ENCODE assay signal across 8 mouse cellular contexts in the genomic region with DNA sequence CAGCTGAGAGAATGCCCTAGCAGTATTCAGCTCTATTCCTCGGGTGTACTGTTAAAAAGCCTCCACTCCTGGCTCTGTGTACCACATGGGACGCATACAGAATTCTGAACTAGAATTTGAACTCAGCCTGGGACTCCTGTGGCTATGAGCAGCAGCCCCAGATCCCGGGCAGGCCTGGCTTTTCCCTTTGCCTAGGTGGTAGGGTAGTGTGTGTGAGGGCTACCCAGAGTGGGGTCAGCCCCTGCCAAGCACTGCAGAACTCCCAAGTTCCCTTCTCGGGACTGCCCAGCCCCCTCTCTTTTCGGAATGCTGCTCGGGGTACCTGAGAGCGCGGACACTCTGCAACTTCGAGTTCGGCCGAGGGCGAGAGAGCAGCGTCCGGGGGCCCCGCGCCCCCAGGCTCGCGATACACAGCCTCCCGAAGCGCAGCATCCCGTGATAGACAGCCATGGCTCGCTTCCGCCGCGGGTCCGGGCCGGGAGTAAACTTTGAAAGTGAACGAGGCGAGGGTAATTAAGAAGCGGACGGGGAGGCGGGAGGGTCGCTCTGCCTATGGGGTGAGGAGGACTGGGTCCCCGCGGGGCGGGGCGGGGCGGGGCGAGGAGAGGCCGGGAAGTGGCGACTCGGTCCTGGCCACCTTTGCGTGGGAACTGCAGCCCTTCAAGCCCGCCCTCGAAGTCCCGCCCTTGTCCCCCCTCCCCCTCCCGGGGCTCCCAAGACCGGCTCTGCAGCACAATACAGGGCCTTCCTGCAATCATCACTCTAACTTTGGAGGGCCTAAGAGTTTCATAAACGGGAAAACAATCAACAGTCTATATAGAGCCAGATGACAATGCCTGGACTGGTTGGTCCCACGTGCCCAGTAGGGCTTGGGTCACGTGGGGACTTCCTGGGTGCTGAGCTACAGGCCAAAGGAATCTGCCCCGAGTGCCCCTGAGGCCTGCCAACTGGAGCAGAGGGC. TPM values are rescaled to one million over a fixed set of nuclear protein-coding genes. Genes with fewer than 3 reads are reported as not detected.
DNase-seq lines count a peak whose midpoint lies in the region; ATAC-seq and TF ChIP-seq lines count a peak whose summit lies in the region.

TSS of gene Acsf2 (minus strand) at position 551 of the 961 bp plus-strand sequence.

- no peak for TF ChIP-seq CTCF in ES-Bruce4 (IDR thresholded peaks at IDR 0.05; ENCODE audit: low read depth, low read length)
- no peak for TF ChIP-seq CTCF in forebrain, postnatal 0 days (IDR thresholded peaks at IDR 0.05; ENCODE audit: low read depth)
- no peak for TF ChIP-seq CTCF in olfactory bulb, adult 2 months (IDR thresholded peaks at IDR 0.05; ENCODE audit: insufficient read depth, low read depth, low read length)

- H3K4me3 ChIP-seq in ES-Bruce4 (ENCODE audit: low read depth, low read length) = peak within 1 kb of the TSS; percentile 75
- H3K4me3 ChIP-seq in brown adipose tissue, adult 24 weeks (ENCODE audit: insufficient read depth, low read depth, low read length) = peak within 1 kb of the TSS; percentile 74
- peak within 1 kb of the TSS; percentile 32 for H3K4me3 ChIP-seq in forebrain, postnatal 0 days (ENCODE audit: low read depth, low read length)
- peak within 1 kb of the TSS; percentile 43 for H3K4me3 ChIP-seq in hindbrain, embryonic 11.5 days (ENCODE audit: low read depth, low read length)
- H3K4me3 ChIP-seq in lung, embryonic 15.5 days = peak within 1 kb of the TSS; percentile 62
- peak within 1 kb of the TSS; percentile 41 for H3K4me3 ChIP-seq in olfactory bulb, adult 2 months (ENCODE audit: insufficient read depth, low read depth, low read length)

- H3K9ac ChIP-seq in ES-Bruce4 (ENCODE audit: low read depth, poor library complexity, severe bottlenecking) = peak within 1 kb of the TSS; percentile 81
- peak within 1 kb of the TSS; percentile 31; the same call in 1 of the 2 replicates for H3K9ac ChIP-seq in forebrain, postnatal 0 days
- H3K9ac ChIP-seq in hindbrain, embryonic 11.5 days (ENCODE audit: low read depth, low read length) = peak within 1 kb of the TSS; percentile 59
- peak within 1 kb of the TSS; percentile 63 for H3K9ac ChIP-seq in lung, embryonic 15.5 days

- TF ChIP-seq EP300 in ES-Bruce4 (IDR thresholded peaks at IDR 0.05; ENCODE audit: insufficient read depth, low read depth, low read length) = no peak

- H3K27me3 ChIP-seq in ES-Bruce4 (ENCODE audit: control insufficient read depth, insufficient read depth, low read length, poor library complexity, severe bottlenecking) = no peaks in the 10 kb centered on the region
- no peaks in the 10 kb centered on the region for H3K27me3 ChIP-seq in forebrain, postnatal 0 days (ENCODE audit: insufficient read depth, low read length)
- H3K27me3 ChIP-seq in hindbrain, embryonic 11.5 days (ENCODE audit: control insufficient read depth, insufficient read depth, low read length) = no peaks in the 10 kb centered on the region
- H3K27me3 ChIP-seq in lung, embryonic 15.5 days = no peaks in the 10 kb centered on the region

- DNase-seq in forebrain, postnatal 0 days = peak; percentile 24
- peak; percentile 83 for DNase-seq in hindbrain, embryonic 11.5 days (ENCODE audit: low spot score)
- peak; percentile 31 for DNase-seq in layer of hippocampus, adult 9-10 months (ENCODE audit: low spot score)
- peak; percentile 45 to 56 for DNase-seq in thymus, postnatal 10 days (ENCODE audit: low spot score in 2 of 2)

- peak within 1 kb of the TSS; percentile 71 for H3K4me2 ChIP-seq in forebrain, postnatal 0 days (ENCODE audit: low read depth)
- H3K4me2 ChIP-seq in hindbrain, embryonic 11.5 days (replicated peaks; ENCODE audit: low read depth, low read length) = peak within 1 kb of the TSS; percentile 66
- H3K4me2 ChIP-seq in lung, embryonic 15.5 days = peak within 1 kb of the TSS; percentile 80

- H3K27ac ChIP-seq in ES-Bruce4 (ENCODE audit: insufficient read depth, low read length) = no peak within 1 kb of the TSS
- peak within 1 kb of the TSS; percentile 66 for H3K27ac ChIP-seq in brown adipose tissue, adult 24 weeks (replicated peaks; ENCODE audit: low read depth, low read length)
- no peak within 1 kb of the TSS for H3K27ac ChIP-seq in forebrain, postnatal 0 days (ENCODE audit: low read depth, low read length)
- H3K27ac ChIP-seq in hindbrain, embryonic 11.5 days (ENCODE audit: low read depth, low read length) = no peak within 1 kb of the TSS
- H3K27ac ChIP-seq in lung, embryonic 15.5 days = peak within 1 kb of the TSS; percentile 69
- H3K27ac ChIP-seq in olfactory bulb, adult 2 months (ENCODE audit: insufficient read depth, low read depth, low read length) = no peak within 1 kb of the TSS

- TF ChIP-seq POLR2A in ES-Bruce4 (IDR thresholded peaks at IDR 0.05; ENCODE audit: insufficient read depth, low read length) = peak; percentile 16
- TF ChIP-seq POLR2A in olfactory bulb, adult 2 months (IDR thresholded peaks at IDR 0.05; ENCODE audit: insufficient read depth, low read depth, low read length) = no peak

- 2% methylated on average over 51 of the region's 52 CpGs for WGBS in forebrain, postnatal 0 days
- WGBS in hindbrain, embryonic 11.5 days = under 1% methylated on average over 47 of the region's 52 CpGs
- WGBS in lung, embryonic 15.5 days = under 1% methylated on average over 46 of the region's 52 CpGs
- WGBS in olfactory bulb, adult 2 months = 2% methylated on average over 51 of the region's 52 CpGs

- ATAC-seq in forebrain, postnatal 0 days = peak; percentile 76
- peak; percentile 94 for ATAC-seq in hindbrain, embryonic 11.5 days (ENCODE audit: low FRiP score)
- ATAC-seq in lung, embryonic 15.5 days (ENCODE audit: borderline replicate concordance, extremely low read depth, low FRiP score, low TSS enrichment) = peak; percentile 94

- H3K9me3 ChIP-seq in ES-Bruce4 (replicated peaks; ENCODE audit: control insufficient read depth, insufficient read depth, low read length, poor library complexity, severe bottlenecking) = no peaks in the 10 kb centered on the region
- H3K9me3 ChIP-seq in forebrain, postnatal 0 days (ENCODE audit: low read length) = no peaks in the 10 kb centered on the region
- no peaks in the 10 kb centered on the region for H3K9me3 ChIP-seq in hindbrain, embryonic 11.5 days (ENCODE audit: control insufficient read depth, low read length)
- no peaks in the 10 kb centered on the region for H3K9me3 ChIP-seq in lung, embryonic 15.5 days

- H3K4me1 ChIP-seq in ES-Bruce4 (ENCODE audit: control insufficient read depth, insufficient read depth, low read length) = no peaks in the 10 kb centered on the region
- H3K4me1 ChIP-seq in brown adipose tissue, adult 24 weeks (ENCODE audit: control insufficient read depth, insufficient read depth, insufficient read length, low read length) = peaks cover 14% of the 10 kb centered on the region
- no peaks in the 10 kb centered on the region for H3K4me1 ChIP-seq in forebrain, postnatal 0 days (ENCODE audit: insufficient read depth)
- no peaks in the 10 kb centered on the region for H3K4me1 ChIP-seq in hindbrain, embryonic 11.5 days (replicated peaks; ENCODE audit: control insufficient read depth, insufficient read depth, low read length)
- peaks cover 18% of the 10 kb centered on the region; the same call in 1 of the 2 replicates for H3K4me1 ChIP-seq in lung, embryonic 15.5 days
- peaks cover 4% of the 10 kb centered on the region for H3K4me1 ChIP-seq in olfactory bulb, adult 2 months (ENCODE audit: control insufficient read depth, insufficient read depth, low read length)

- no peaks in the 10 kb centered on the region for H3K36me3 ChIP-seq in ES-Bruce4 (ENCODE audit: control insufficient read depth, insufficient read depth, low read length, poor library complexity, severe bottlenecking)
- H3K36me3 ChIP-seq in forebrain, postnatal 0 days (ENCODE audit: insufficient read depth) = no peaks in the 10 kb centered on the region
- H3K36me3 ChIP-seq in hindbrain, embryonic 11.5 days (ENCODE audit: control insufficient read depth, insufficient read depth, low read length) = no peaks in the 10 kb centered on the region
- H3K36me3 ChIP-seq in lung, embryonic 15.5 days = no peaks in the 10 kb centered on the region

RNA-seq across cellular contexts. Expression of gene Acsf2, which starts in this region (rescaled TPM):
- 16.1 and 16.6 TPM in 2 replicates for polyA plus RNA-seq in ES-Bruce4 (2011; ENCODE audit: insufficient read depth, insufficient read length, low read depth, missing spikeins)
- polyA plus RNA-seq in brown adipose tissue, adult 24 weeks (2012; ENCODE audit: insufficient read depth, insufficient read length, missing spikeins) = 70.3 and 94.2 TPM in 2 replicates
- 2.6 and 4.3 TPM in 2 replicates for total RNA-seq in forebrain, postnatal 0 days (2014; rRNA removed)
- polyA plus RNA-seq in forebrain, postnatal 0 days (2015; fragmentation: Nextera tagmentation; extraction: Ambion mirVana) = 1.5 and 1.6 TPM in 2 replicates
- 4.9 and 5.2 TPM in 2 replicates for polyA plus RNA-seq in hindbrain, embryonic 11.5 days (2014; fragmentation: Nextera tagmentation; extraction: Ambion mirVana)
- 6.8 and 7.1 TPM in 2 replicates for polyA plus RNA-seq in lung, embryonic 15.5 days (2015; fragmentation: Nextera tagmentation; extraction: Ambion mirVana)
- polyA plus RNA-seq in olfactory bulb, adult 2 months (2012; ENCODE audit: insufficient read depth, insufficient read length, low replicate concordance, missing spikeins) = not detected in 2 replicates

Comparison
In these comparisons a context has a peak if more than half of its experiments do, and no peak if none do; other contexts are left out.
1. H3K27ac ChIP-seq: peak in brown adipose tissue, adult 24 weeks (single experiment) and lung, embryonic 15.5 days (single experiment); none in ES-Bruce4 (single experiment), forebrain, postnatal 0 days (single experiment), hindbrain, embryonic 11.5 days (single experiment) and olfactory bulb, adult 2 months (single experiment).
2. H3K9ac ChIP-seq: peak in every context shown above with its lines; median percentile 81 in ES-Bruce4; 63 in lung, embryonic 15.5 days; 59 in hindbrain, embryonic 11.5 days; 31 in forebrain, postnatal 0 days.
3. DNase-seq: peak in every context shown above with its lines; median percentile 83 in hindbrain, embryonic 11.5 days; 50 in thymus, postnatal 10 days; 31 in layer of hippocampus, adult 9-10 months; 24 in forebrain, postnatal 0 days.
4. Peak in every context shown above with its lines, with median percentiles within 50 percentile points of each other: H3K4me3 ChIP-seq, ATAC-seq and H3K4me2 ChIP-seq.